Mouse (Mus musculus) T-helper 1 cell (primary cell): ENCODE data around the gene Gm28363.
"Not testable (repeated sequence)": the region's sequence is repeated elsewhere in the genome, so short reads cannot be mapped to it uniquely, and the experiment has no call there.

Experiments used
- in situ Hi-C: fragments of 300-600 bp; cut with MboI, MseI; formaldehyde crosslinking; loops from one replicate; pipeline ENCODE4 v1.15.1; 2025; ENCODE audit warnings: high pct_unique_total_duplicates

Gm28363 gene

DNA sequence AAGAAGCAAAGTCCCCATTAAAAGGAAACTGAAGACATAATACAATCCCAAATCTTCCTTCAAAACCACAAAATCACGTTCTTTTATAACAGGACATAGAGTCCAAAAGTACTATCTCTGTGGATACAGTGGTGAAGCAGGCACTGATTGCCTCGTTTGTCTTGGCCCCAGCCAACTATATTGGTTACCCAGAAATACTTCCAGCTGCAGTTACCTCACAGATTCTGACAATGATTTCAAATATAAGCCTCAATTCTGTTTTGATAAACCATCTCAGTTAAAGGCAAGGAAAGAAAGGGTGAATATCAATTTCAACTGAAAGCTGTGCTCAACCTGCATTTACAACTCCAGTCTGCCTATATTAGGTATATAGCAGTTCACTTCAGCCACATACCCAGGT is at the start of gene Gm28363:
Gm28363 (plus strand) TSS at position 301 of the 400 bp plus-strand sequence.
- in situ Hi-C loops: loop anchor here (10.0 kb wide), 1 partner anchor 238 kb away; no protein-coding TSS in a partner anchor

- in situ Hi-C loops: not testable (repeated sequence)
These were observed 46.7 kb upstream of the Gm28363 start for GRCm38 (mm10) chr1:117650236-117650635.
